Mouse (Mus musculus) retina, postnatal 7 days (tissue): Measurements from ENCODE around the gene Iqgap3.

ENCODE experiments used
- DNase-seq: peaks from one replicate; pipeline ENCODE4 v3.0.0-alpha.2; 2012; ENCODE audit warnings: low read depth, low spot score

Gene Iqgap3

GRCm38 (mm10) chr3:88081345-88082223 is at the start of gene Iqgap3:
Gene Iqgap3, plus strand, starts transcription at chr3:88081971.
- DNase-seq = peak; percentile 87

- no peak for DNase-seq
Observed at GRCm38 (mm10) chr3:88033506-88033905, 48.3 kb upstream of the Iqgap3 start.

DNA sequence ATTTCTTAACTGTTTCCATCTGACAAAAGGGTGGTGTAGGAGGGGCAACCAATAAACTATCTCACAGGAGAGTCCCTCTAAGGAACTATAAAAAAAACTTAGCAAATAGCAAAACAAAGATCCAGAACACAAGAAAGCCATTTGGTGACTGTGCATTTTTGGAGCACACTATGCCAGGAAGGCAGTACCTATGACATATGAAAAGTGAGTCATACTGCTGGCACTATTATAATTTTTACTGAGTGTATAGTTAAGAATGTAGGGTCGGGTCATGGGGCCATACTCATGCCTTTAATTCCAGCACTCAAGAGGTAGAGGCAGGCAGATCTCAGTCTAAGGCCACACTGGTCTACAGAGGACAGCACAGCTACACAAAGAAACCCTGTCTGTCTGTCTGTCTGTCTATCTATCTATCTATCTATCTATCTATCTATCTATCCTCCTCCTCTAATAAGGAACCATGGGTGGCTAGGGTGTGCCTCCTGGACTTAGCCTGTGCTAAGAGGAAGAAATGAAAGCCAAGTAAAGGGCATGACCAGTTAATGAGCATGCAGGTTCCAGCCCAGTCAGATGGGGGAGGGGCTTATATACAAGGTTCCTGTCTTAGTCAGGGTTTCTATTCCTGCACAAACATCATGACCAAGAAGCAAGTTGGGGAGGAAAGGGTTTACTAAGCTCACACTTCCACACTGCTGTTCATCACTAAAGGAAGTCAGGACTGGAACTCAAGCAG is 46.0 kb upstream of the Iqgap3 start:
- DNase-seq = no peak

DNA sequence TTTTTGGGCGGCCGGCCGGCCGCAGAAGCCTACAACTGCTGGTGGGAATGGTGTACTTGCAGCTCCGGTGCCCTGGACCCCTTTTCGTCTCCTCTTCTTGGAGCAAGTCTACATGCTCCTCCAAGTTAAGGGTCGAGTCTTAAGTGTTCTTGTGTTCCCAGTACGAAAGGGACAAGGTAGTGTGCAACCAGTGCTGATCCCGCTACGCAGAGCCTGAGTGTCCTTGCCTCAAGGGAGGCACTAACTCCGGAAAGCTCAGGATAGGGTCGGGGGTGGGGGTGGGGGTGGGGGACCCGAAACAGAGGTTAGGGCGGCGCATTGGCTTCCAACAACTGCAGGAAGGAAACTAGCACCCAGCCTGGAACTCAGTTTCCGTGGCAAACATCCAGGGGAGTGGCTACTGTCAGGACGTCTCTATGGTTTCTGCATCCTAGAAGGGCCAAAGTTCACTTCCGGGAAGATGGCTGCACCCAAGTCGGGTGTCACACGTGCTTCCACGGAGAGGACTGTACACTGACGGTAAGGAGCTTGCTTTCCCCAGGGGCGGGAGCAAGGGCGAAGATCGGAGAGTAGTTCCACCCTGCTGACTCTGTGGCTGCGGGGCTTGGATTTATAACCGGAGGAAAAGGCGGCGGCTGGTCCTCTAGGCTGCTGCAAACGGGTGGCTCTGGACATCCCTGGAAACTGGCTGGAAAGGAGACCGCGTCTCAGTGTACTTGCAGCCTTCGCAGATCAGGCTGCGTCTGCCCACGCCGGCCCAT is 38.9 kb upstream of the Iqgap3 start, which contains the start of gene Gpatch4:
Gpatch4 (plus strand) TSS at position 448 of the 761 bp plus-strand sequence.
- peak; percentile 90 for DNase-seq

DNA sequence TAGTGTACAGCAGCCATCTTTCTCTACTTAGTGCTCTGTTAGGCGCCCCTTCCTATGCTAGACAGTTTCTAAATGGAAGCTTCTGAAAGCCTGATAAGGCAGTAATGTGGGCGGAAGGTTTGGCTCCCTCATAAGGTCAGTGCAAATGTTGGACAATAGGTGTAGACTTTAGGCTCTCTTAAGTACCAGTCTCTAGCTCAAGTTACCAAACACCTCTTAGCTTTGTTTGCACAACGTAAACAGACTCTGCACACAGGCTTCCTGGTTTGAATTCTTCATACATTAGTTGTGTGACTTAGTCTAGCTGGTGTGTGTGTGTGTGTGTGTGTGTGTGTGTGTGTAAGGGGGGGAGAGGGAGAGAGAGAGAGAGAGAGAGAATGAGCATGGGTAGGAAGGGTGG is 32.2 kb upstream of the Iqgap3 start:
- no peak for DNase-seq

DNA sequence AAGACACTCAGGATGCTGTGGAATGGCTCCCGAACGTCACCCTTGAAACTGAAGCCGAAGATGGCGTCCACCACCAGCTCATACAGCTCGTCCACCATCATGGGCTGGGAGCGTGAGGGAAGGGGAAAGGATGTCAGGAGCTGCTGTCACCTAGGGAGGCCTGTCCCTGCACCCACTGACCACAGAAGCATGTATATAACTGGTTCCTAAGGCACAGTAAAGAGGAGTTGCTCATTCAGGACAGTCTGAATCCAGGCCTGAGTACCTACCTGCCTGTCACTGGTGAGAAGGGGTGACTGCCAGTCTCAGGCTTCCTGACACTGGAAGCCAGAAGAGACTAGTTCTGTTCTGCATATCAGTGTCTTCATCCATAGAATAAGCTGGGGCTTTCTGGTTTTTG is 24.7 kb upstream of the Iqgap3 start:
- DNase-seq = no peak

GRCm38 (mm10) chr3:88057902-88058696 is 23.7 kb upstream of the Iqgap3 start, which contains the start of gene Naxe:
Gene Naxe, minus strand, starts transcription at chr3:88058495.
- peak; percentile 82 for DNase-seq

DNA sequence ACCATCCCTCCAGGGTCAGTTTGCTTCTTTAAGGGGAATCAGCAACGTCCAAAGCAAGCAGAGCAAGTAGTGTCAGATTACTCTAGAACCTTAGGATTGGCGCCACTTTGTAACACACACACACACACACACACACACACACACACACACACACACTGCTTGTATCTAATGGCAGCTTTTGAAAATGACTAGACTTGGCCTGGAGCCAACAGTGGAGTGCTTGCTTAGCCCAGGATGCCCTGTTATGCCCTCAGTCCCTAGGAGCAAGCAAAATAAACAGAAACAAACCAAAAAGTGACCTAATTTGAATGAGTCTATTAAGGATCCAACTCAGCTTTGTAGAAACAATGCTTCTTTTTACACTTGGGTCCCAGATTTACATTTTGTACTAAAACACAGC is 13.4 kb upstream of the Iqgap3 start:
- DNase-seq = no peak

DNA sequence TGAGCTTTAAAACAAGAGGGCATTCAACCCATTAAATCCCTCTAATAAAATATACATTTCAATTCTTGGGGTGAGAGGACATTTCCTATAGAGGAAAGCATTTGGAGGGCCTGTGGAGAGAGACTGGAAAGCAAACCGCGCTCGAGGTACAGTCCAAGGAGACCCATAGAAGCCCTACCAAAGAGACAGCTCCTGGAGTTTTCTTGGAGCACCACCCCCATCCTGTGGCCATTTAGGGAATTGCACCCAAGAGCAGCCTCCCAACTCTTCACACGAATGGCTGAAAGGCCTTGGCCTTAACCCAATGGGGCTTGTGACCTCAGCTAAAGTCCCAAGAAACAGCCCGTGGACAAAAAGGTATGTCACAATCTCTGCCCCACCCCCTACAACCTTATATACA is 10.0 kb upstream of the Iqgap3 start:
- peak; percentile 81 for DNase-seq

DNA sequence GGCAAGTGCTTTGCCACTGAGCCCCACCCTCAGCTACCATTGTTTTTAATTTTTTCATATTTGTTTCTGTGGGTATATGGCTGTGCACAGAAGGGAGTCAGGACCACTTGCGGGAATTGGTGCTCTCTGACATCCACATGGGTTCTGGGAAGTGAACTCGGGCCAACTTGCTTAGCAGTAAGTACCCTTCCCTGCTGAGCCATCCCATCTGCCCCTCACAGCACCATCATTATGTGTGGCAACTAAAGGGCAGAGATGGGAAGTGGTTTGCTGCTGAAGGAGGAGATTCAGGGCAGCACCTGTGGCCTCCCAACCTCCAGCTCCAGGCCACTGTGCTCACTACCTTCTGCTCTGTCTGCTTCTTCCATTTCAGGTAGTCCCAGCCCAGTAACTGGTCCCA is 8.1 kb upstream of the Iqgap3 start:
- DNase-seq = no peak

GRCm38 (mm10) chr3:88074351-88074750 is 7.4 kb upstream of the Iqgap3 start:
- DNase-seq = no peak

DNA sequence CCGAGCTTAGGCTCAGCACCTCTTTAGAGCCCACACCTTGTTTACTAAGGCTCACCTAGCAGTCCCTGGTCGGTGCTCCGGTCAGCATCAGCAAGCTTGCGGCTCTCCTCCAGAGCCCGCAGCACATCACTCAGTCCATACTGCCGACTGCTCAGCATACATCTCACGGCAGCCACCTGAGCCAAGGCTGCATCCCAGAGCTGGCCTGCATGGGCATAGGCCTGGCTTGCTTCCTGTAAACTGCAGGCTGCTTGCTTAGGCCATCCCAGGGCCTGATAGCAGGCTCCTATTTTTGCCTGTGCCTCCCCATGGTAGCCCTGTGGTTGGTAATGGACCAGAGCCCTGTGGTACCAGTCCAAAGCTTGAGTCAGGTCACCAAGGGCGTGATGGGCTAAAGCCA is 7.0 kb upstream of the Iqgap3 start:
- DNase-seq = no peak

DNA sequence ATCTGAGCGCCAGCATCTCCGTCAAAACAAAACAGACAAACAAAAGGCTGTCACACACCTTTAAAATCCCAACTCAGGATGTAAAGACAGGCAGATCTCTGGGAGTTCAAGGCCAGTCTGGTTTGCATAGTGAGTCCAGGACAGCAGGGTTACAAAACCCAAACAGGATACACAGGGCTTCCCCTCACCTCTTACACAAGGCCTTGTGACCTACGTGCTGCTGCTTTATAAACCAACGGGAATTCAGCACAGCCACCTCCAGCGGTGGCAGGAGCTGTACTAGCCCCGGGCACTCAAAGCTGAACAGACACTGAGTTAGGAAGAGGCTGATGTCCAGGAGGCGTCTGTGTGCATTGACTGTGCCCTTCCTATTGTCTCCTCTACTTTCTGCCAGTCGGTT is 4.3 kb upstream of the Iqgap3 start:
- no peak for DNase-seq

- no peak for DNase-seq
Observed at GRCm38 (mm10) chr3:88078204-88078603, 3.6 kb upstream of the Iqgap3 start, which contains the start of gene Ttc24. Gene Ttc24, minus strand, starts transcription at chr3:88078304.

- DNase-seq = no peak
Observed at GRCm38 (mm10) chr3:88082224-88082618, 450 bp downstream of the Iqgap3 start.

DNA sequence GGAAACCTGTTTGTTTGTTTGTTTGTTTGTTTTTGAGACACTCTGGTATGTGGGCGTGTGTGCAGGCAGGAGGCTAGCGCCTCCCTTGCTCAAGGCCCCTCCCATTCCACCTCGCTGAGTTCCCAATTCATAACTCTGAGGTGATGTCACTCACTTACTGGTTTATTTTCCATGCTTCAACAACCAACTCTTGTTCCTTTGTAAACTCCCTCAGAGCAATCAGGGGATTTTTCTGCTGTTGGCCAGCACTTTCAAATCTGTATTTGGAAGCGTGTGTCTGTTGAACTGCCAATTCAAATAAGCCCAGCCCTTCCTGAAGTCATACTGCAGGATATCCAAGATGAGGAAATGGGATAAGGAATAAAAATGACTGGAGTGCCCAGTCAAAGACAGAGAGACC is 892 bp downstream of the Iqgap3 start:
- no peak for DNase-seq

DNA sequence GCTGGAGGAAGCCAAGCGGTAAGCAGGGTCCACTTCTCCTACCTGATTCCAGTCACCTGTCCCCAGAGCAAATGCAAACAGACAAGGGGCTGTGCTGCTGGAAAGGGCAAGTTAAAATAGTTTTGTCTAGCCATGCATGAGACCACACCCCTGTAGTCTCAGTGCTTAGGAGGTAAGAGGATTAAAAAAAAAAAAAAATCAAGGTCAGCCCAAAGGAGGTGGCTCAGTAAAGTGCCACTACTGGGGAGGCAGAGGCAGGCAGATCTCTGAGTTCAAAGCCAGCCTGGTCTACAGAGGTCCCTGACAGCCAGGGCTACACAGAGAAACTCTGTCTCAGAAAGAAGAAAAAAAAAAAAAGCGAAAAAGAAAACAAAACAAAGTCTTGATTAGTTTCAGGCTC is 2.2 kb downstream of the Iqgap3 start:
- DNase-seq = no peak

- no peak for DNase-seq
Observed at GRCm38 (mm10) chr3:88085459-88085858, 3.7 kb downstream of the Iqgap3 start.

- DNase-seq = no peak
Observed at GRCm38 (mm10) chr3:88087688-88088087, 5.9 kb downstream of the Iqgap3 start.

- DNase-seq = no peak
Observed at GRCm38 (mm10) chr3:88090106-88090505, 8.3 kb downstream of the Iqgap3 start.

DNA sequence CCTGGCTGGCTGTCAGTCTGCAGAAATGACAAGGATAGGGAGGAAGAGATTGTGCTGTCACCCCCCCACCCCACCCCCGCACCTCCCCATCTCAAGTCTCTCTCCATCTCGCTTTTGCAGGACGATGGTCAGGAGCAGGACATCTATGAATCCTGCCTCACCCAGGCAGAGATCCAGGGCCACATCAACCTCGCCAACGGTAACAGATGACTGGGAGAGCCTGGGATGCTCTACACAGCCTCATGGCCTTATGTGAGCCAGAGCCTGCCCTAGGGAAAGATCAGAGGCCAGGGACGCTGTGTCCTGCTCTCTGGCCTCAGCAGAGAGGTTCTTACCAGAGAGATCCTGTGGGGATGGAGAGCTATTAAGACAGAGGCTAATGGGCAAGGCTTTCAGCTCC is 8.8 kb downstream of the Iqgap3 start:
- DNase-seq = no peak
